Mouse (Mus musculus): ENCODE results near the gene Rheb. TPM values are rescaled to one million over a fixed set of nuclear protein-coding genes. Genes with fewer than 3 reads are reported as not detected.
"Not testable (repeated sequence)": the region's sequence is repeated elsewhere in the genome, so short reads cannot be mapped to it uniquely, and the experiment has no call there.

Gene Rheb
- total RNA-seq, 2 experiments from 2014 or later, result 62.1 to 71.5 TPM

DNA sequence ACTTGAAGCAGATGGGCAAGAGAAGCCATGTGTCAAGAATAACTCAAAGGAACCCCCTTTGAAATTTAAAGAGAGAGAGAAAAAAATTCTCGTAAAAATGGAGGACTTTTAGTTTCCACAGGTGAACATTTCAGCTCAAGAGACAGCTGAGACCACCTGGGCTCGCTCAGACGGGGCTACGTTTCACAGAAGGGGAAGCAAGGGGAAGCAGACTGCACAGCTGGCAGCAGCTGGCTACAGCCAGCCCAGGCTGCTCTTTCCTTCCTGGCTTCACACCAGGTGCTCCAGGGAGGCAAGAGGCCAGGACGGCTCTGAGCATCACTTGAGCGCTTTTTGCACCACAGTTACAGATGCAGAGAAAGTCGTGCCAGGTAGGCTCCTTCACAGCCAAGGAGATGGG, 44.6 kb downstream of the Rheb start:
- no peak for DNase-seq (ENCODE audit: low spot score)

DNA sequence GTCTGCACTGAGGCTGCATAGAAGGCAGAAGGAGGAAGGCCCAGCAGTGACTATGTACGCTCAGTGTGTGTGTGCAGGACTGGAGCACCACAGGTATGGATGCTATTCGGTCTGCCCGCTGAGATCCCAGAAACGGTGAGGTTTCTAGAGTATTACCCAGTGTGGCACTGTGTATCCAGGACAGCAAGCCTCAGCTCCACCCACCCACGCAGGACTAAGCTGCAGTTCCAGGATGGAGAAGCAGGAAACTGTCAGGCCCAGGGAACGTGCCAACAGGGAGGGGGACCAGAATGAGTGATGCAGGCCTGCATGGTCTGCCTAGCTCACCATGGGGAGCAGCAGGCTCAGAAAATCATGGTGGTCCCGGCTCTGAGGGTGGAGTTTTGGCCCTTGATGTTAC, 49.5 kb downstream of the Rheb start:
- no peak for DNase-seq (ENCODE audit: low spot score)

DNA sequence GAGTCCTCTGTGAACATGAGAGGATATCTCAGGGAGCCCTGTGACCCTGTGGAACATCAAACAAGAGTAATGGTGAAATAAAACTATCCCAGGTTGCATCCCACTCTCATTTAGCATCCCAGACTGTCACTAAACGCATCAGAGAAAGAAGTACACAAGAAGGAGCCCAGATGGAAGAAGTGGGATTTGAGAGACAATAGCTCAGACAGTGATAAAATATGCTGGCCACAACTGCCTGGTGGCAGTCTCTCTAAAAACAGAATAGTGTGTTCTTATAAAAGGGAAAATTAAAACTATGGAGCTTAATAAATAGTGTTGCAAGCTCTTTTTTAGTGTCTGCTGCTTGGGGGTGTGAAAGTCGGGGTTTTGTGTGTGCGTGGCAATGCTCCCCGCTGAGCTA, 59.5 kb downstream of the Rheb start:
- no peak for DNase-seq (ENCODE audit: low spot score)

DNA sequence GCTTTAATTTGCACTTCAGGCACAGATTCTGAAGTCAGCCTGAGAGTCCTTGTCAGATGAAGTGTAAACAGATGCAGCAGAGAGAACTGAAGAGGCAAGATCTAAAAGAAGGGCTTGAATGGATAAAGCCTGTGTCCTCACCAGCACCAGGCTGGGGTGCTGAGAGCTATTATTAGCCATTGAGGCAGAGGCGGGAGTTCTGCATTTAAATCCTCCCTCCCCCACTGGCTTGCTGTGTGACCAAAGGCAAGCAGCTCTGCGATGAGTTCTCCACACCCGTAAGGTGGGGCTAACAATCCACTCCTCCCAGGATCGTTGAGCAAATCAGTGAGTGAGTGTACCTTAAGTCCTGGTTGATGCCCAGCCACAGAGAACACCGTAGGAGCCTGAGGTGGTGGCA, 61.4 kb downstream of the Rheb start:
- no peak for DNase-seq (ENCODE audit: low spot score)

DNA sequence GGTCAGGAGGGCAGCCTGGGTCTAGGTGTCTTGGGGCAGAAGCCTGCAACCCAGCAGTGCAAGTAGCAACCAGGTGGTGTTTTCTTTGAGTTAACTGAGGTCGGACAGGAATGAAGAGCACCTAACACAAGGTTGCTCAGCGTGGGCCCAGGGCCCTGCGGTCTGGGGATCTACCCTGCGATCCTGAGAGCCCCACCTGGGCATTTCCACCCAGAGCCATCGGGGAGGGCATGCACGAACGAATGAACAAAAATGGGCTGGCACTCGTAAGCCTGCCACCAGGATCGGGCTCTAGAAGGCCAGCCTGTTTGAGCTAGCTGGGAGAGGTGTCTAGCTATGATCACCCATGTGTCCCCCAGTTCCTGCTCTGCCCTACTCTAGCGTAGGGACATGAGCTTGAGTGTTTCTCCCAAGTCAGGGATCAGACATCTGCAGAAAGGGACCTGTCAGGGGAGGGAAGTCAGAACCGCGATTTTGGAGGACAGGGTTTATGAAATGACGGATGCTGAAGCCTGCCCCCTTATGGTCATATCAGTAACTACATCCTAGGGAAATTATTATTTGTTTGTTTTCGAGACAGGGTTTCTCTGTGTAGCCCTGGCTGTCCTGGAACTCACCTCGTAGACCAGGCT, 62.4 kb downstream of the Rheb start:
- peak; percentile 29 for DNase-seq (ENCODE audit: low spot score)

DNA sequence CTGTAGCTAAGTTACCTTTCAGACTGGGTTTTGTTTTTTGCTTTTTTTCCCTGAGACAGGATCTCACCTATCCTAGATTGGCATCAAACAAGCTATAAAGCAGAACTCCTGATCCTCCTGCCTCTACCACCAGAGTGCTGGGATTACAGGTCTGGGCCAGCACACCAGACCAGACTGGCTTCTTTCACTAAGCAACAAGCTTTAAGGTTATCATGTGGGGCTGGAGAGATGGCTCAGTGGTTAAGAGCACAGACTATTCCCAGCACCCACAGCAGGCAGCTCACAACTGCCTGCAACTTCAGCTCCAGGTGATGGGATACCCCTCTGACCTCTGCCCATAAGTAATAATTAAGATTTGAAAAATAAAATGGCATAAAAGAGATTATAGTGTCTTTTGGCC, 63.1 kb downstream of the Rheb start:
- no peak for DNase-seq (ENCODE audit: low spot score)

DNA sequence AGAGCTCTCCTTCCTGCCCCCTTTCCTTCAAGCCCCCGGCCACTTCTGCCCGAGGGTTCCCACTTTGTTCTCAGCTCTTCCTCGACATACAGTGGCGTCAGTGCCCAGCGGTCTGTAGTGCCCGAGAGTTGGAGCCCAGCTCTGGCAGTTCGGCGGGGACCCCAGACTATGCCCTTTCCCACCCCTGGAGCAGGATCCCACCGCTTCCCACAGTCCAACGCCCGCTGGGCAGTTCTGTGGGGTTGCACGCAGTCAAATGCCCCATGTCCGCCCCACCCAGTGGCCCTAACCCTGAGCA, 63.6 kb downstream of the Rheb start:
- no peak for DNase-seq (ENCODE audit: low spot score)

DNA sequence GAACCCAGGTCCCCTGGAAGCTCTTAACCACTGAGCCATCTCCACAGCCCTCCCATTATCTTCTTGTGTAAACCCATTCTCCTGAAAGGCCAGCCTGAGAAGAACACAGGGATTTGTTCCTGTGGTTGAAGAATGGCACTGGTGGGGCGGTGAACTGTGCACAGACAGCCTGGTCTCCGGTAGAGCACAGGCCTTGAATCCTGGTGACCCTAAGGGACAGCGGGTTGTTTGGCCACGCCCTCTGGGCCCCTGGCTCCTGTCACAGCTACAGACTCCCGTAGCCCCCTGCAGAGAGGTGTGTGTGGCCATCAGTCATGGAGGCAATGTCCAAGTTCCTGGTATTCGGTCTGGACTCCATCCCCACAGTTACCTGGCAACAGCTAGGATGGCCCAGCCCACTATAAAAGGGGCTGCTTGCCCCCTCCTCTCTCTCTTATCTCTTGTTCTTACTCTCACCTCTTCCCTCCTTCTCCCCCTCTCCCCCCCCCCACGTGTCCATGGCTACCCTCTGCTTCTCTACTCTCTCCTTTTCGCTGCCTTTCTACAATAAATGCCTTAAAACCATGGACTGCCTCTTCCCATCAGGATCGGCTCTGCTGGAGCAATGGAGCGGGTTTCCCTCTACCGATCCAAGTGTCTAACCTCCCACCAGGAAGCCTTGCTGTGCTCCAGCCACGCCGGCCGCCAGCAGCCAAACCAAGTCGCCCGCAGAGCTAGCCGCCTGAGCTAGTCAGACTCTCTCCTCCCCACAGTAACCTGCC, 64.2 kb downstream of the Rheb start:
- no peak for DNase-seq (ENCODE audit: low spot score)

DNA sequence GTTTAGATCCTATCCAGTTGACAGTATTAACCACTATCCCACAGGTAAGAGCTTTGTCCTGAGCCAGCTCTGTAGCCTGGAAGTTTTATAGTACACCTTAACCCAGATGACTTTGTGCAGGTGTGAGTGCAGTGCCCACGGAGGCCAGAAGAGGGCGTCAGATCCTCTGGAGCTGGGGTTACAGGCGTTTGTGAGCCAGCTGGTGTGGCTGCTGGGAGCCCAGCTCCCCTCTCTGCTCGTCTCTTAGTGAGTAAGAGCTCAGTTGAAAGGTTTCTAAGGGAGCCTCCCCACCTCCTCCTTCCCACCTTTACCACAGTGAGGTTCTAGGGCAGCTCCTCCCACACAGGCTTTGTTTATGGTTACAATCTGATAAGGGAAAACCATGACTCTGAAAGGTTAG, 65.7 kb downstream of the Rheb start:
- no peak for DNase-seq (ENCODE audit: low spot score)

DNA sequence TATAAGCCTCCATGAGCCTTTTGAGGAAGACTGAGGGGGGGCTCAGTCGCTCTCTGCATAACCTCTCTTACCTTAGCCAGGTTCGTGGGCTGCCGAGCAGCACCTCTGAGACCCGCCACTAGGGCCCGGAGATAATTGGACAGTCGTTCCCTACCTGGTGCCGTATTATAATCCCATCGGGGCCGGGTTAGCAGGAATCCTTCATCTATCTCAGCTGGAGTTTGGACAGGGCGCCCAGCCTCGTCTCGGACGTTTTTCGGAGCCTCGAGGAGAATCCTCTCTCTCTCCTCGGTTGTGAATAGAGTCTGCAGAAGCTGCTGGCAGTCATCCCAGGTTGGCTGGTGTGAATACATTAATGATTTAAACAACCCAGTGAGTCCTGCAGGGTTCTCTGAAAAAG, 67.9 kb downstream of the Rheb start:
- not testable (repeated sequence) for DNase-seq (ENCODE audit: low spot score)

DNA sequence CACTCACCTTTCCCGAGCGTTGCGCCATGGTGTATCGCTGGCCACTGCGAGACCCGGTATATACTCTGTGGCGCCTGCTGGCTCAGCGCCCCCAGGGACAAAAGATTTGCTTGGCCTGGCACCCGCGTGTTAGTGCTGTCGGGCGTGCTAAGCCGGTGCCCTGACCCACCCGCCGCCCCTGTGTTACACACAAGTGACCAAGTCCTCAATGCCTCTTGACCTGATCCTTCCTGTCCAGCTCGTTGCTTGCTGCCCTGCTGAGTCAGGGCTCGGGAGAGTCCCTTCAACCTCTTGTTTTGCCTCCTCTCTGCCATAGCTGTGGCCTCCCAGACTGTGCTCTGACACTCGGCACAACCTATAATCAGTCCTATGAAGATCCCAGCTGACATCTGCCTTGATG, 84.6 kb downstream of the Rheb start, which contains the start of gene Crygn:
Crygn (minus strand) TSS at position 193 of the 400 bp plus-strand sequence.
- DNase-seq (ENCODE audit: low spot score), result no peak

DNA sequence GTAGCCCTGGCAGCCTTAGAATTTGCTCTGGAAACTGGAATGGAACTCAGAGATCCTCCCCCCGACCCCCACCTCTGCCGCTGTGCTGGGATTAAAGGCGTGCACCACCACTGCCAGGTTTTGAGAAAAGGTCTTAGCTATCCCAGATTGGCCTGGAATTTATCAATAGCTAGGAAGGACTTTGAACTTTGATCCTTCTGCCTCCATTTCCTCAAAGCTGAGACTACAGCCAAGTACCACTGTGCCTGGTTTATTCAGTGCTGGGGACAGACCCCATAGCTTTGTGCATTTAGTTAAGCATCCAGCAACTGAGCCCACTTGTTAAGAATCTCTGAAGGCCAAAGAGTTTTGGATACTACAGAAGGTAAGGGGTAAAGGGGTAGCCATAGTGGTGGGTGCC, 85.5 kb downstream of the Rheb start:
- DNase-seq (ENCODE audit: low spot score), result no peak

Other genes with a start within 250 kb of the Rheb start
- 100 to 1,000 TPM; 199 to 207 TPM for gene Smarcd3, start 218.2 kb downstream of the Rheb start, total RNA-seq (2021)
- 10 to 100 TPM; 31.1 to 33.2 TPM for gene Nub1, start 157.1 kb downstream of the Rheb start, total RNA-seq (2021)
- gene Wdr86, start 111.9 kb downstream of the Rheb start, total RNA-seq (2021), result not detected
- gene Crygn, start 84.6 kb downstream of the Rheb start, total RNA-seq (2021), result not detected